Mouse (Mus musculus): ENCODE measurements around the gene Pard6a. TPM values are rescaled to one million over a fixed set of nuclear protein-coding genes. Genes with fewer than 3 reads are reported as not detected.
A peak's percentile ranks its signal among the peaks of the same experiment; 100 is the strongest.

Pard6a gene
- polyA plus RNA-seq, 1 experiment from 2014 or later, result 63.8 TPM

GRCm38 (mm10) chr8:105725726-105726125, 24.8 kb downstream of the Pard6a start:
- ATAC-seq, result no peak
- Histone ChIP-seq H3K4me3 (ENCODE audit: low read length) (no peak overlapping the region), H3K27ac (ENCODE audit: low read depth, low read length) (no peak overlapping the region), H3K36me3 (ENCODE audit: control insufficient read depth, insufficient read depth, low read length) (peaks cover 24% of the 10 kb centered on the region), H3K9ac (ENCODE audit: low read depth, low read length) (no peak overlapping the region), H3K4me2 (ENCODE audit: low read length) (no peak overlapping the region), H3K27me3 (replicated peaks; ENCODE audit: control insufficient read depth, insufficient read depth, low read length) (no peaks in the 10 kb centered on the region), H3K9me3 (ENCODE audit: control insufficient read depth, low read length) (no peaks in the 10 kb centered on the region), H3K4me1 (ENCODE audit: control insufficient read depth, insufficient read depth, low read depth, low read length) (no peaks in the 10 kb centered on the region)
- WGBS, result 82% methylated on average over 5 of the region's 5 CpGs

- 87% methylated on average over 18 of the region's 18 CpGs for WGBS
- H3K4me3 ChIP-seq (ENCODE audit: low read length), result no peak overlapping the region
- no peak for ATAC-seq
- no peaks in the 10 kb centered on the region for H3K4me1 ChIP-seq (ENCODE audit: control insufficient read depth, insufficient read depth, low read depth, low read length)
- H3K9ac ChIP-seq (ENCODE audit: low read depth, low read length), result no peak overlapping the region
- H3K4me2 ChIP-seq (ENCODE audit: low read length), result no peak overlapping the region
- H3K27ac ChIP-seq (ENCODE audit: low read depth, low read length), result no peak overlapping the region
- no peaks in the 10 kb centered on the region for H3K27me3 ChIP-seq (replicated peaks; ENCODE audit: control insufficient read depth, insufficient read depth, low read length)
- H3K36me3 ChIP-seq (ENCODE audit: control insufficient read depth, insufficient read depth, low read length), result peaks cover 23% of the 10 kb centered on the region
- H3K9me3 ChIP-seq (ENCODE audit: control insufficient read depth, low read length), result no peaks in the 10 kb centered on the region
Measured at GRCm38 (mm10) chr8:105727397-105728124, 26.6 kb downstream of the Pard6a start.

- 95% methylated on average over 5 of the region's 5 CpGs for WGBS
- Histone ChIP-seq H3K4me2 (ENCODE audit: low read length) (no peak overlapping the region), H3K27me3 (replicated peaks; ENCODE audit: control insufficient read depth, insufficient read depth, low read length) (no peaks in the 10 kb centered on the region), H3K4me3 (ENCODE audit: low read length) (no peak overlapping the region), H3K9ac (ENCODE audit: low read depth, low read length) (no peak overlapping the region), H3K27ac (ENCODE audit: low read depth, low read length) (no peak overlapping the region), H3K4me1 (ENCODE audit: control insufficient read depth, insufficient read depth, low read depth, low read length) (no peaks in the 10 kb centered on the region), H3K9me3 (ENCODE audit: control insufficient read depth, low read length) (no peaks in the 10 kb centered on the region), H3K36me3 (ENCODE audit: control insufficient read depth, insufficient read depth, low read length) (peaks cover 6% of the 10 kb centered on the region)
- no peak for ATAC-seq
Measured at GRCm38 (mm10) chr8:105732186-105732585, 31.2 kb downstream of the Pard6a start.

GRCm38 (mm10) chr8:105739216-105739615, 38.3 kb downstream of the Pard6a start:
- Histone ChIP-seq H3K4me2 (ENCODE audit: low read length) (no peak overlapping the region), H3K9me3 (ENCODE audit: control insufficient read depth, low read length) (no peaks in the 10 kb centered on the region), H3K9ac (ENCODE audit: low read depth, low read length) (no peak overlapping the region), H3K27me3 (replicated peaks; ENCODE audit: control insufficient read depth, insufficient read depth, low read length) (no peaks in the 10 kb centered on the region), H3K27ac (ENCODE audit: low read depth, low read length) (no peak overlapping the region), H3K36me3 (ENCODE audit: control insufficient read depth, insufficient read depth, low read length) (no peaks in the 10 kb centered on the region), H3K4me1 (ENCODE audit: control insufficient read depth, insufficient read depth, low read depth, low read length) (no peaks in the 10 kb centered on the region), H3K4me3 (ENCODE audit: low read length) (no peak overlapping the region)
- 91% methylated on average over 5 of the region's 5 CpGs for WGBS
- ATAC-seq, result no peak

- Histone ChIP-seq H3K27ac (ENCODE audit: low read depth, low read length) (no peak overlapping the region), H3K27me3 (replicated peaks; ENCODE audit: control insufficient read depth, insufficient read depth, low read length) (no peaks in the 10 kb centered on the region), H3K4me3 (ENCODE audit: low read length) (no peak overlapping the region), H3K9ac (ENCODE audit: low read depth, low read length) (no peak overlapping the region), H3K4me1 (ENCODE audit: control insufficient read depth, insufficient read depth, low read depth, low read length) (no peaks in the 10 kb centered on the region), H3K9me3 (ENCODE audit: control insufficient read depth, low read length) (no peaks in the 10 kb centered on the region), H3K4me2 (ENCODE audit: low read length) (no peak overlapping the region), H3K36me3 (ENCODE audit: control insufficient read depth, insufficient read depth, low read length) (no peaks in the 10 kb centered on the region; the same call in 1 of the 2 replicates)
- ATAC-seq, result no peak
- WGBS, result 89% methylated on average over 4 of the region's 4 CpGs
Measured at GRCm38 (mm10) chr8:105743301-105743700, 42.4 kb downstream of the Pard6a start.

- no peak overlapping the region for H3K4me3 ChIP-seq (ENCODE audit: low read length)
- no peaks in the 10 kb centered on the region for H3K9me3 ChIP-seq (ENCODE audit: control insufficient read depth, low read length)
- WGBS, result 8% methylated on average over 11 of the region's 11 CpGs
- peak overlapping the region; percentile 72 for H3K27ac ChIP-seq (ENCODE audit: low read depth, low read length)
- H3K36me3 ChIP-seq (ENCODE audit: control insufficient read depth, insufficient read depth, low read length), result no peaks in the 10 kb centered on the region
- no peaks in the 10 kb centered on the region for H3K27me3 ChIP-seq (replicated peaks; ENCODE audit: control insufficient read depth, insufficient read depth, low read length)
- H3K4me2 ChIP-seq (ENCODE audit: low read length), result peak overlapping the region; percentile 34
- peak; percentile 55 for ATAC-seq
- peaks cover 21% of the 10 kb centered on the region for H3K4me1 ChIP-seq (ENCODE audit: control insufficient read depth, insufficient read depth, low read depth, low read length)
- H3K9ac ChIP-seq (ENCODE audit: low read depth, low read length), result no peak overlapping the region
Measured at GRCm38 (mm10) chr8:105750606-105751005, 49.7 kb downstream of the Pard6a start.

Other genes with a start within 250 kb of the Pard6a start
- 246 and 256 TPM in 2 replicates for gene Tppp3, start 229.6 kb upstream of the Pard6a start, polyA plus RNA-seq (2015; fragmentation: Nextera tagmentation; extraction: Ambion mirVana)
- gene Zdhhc1, start 204.2 kb upstream of the Pard6a start, polyA plus RNA-seq (2015; fragmentation: Nextera tagmentation; extraction: Ambion mirVana), result 39.0 and 40.2 TPM in 2 replicates
- 6.9 and 8.8 TPM in 2 replicates for gene Hsd11b2, start 182.4 kb upstream of the Pard6a start, polyA plus RNA-seq (2015; fragmentation: Nextera tagmentation; extraction: Ambion mirVana)
- gene Atp6v0d1, start 135.1 kb upstream of the Pard6a start, polyA plus RNA-seq (2015; fragmentation: Nextera tagmentation; extraction: Ambion mirVana), result 250 and 273 TPM in 2 replicates
- gene Ripor1, start 95.9 kb upstream of the Pard6a start, polyA plus RNA-seq (2015; fragmentation: Nextera tagmentation; extraction: Ambion mirVana), result 37.2 and 41.7 TPM in 2 replicates
- gene Ctcf, start 64.6 kb upstream of the Pard6a start, polyA plus RNA-seq (2015; fragmentation: Nextera tagmentation; extraction: Ambion mirVana), result 92.7 and 93.4 TPM in 2 replicates
- 0.75 and 1.4 TPM in 2 replicates for gene Agrp, start 63.8 kb upstream of the Pard6a start, polyA plus RNA-seq (2015; fragmentation: Nextera tagmentation; extraction: Ambion mirVana)
- 22.0 and 22.1 TPM in 2 replicates for gene Carmil2, start 14.9 kb upstream of the Pard6a start, polyA plus RNA-seq (2015; fragmentation: Nextera tagmentation; extraction: Ambion mirVana)
- gene Acd, start within 50 bp of the Pard6a start, polyA plus RNA-seq (2015; fragmentation: Nextera tagmentation; extraction: Ambion mirVana), result 91.7 and 96.4 TPM in 2 replicates
- 0.15 and 0.24 TPM in 2 replicates for gene 4933405L10Rik, start 6.5 kb downstream of the Pard6a start, polyA plus RNA-seq (2015; fragmentation: Nextera tagmentation; extraction: Ambion mirVana)
- gene Enkd1, start 7.1 kb downstream of the Pard6a start, polyA plus RNA-seq (2015; fragmentation: Nextera tagmentation; extraction: Ambion mirVana), result 17.7 and 17.9 TPM in 2 replicates
- gene Gfod2, start 57.5 kb downstream of the Pard6a start, polyA plus RNA-seq (2015; fragmentation: Nextera tagmentation; extraction: Ambion mirVana), result 82.7 and 82.9 TPM in 2 replicates
- 8.9 and 9.3 TPM in 2 replicates for gene Ranbp10, start 126.2 kb downstream of the Pard6a start, polyA plus RNA-seq (2015; fragmentation: Nextera tagmentation; extraction: Ambion mirVana)
- 0.86 and 1.4 TPM in 2 replicates for gene Tsnaxip1, start 126.6 kb downstream of the Pard6a start, polyA plus RNA-seq (2015; fragmentation: Nextera tagmentation; extraction: Ambion mirVana)
- gene Cenpt, start 152.1 kb downstream of the Pard6a start, polyA plus RNA-seq (2015; fragmentation: Nextera tagmentation; extraction: Ambion mirVana), result 52.3 and 54.7 TPM in 2 replicates
- gene Thap11, start 154.0 kb downstream of the Pard6a start, polyA plus RNA-seq (2015; fragmentation: Nextera tagmentation; extraction: Ambion mirVana), result 52.5 and 55.9 TPM in 2 replicates
- 118 and 158 TPM in 2 replicates for gene Nutf2, start 159.4 kb downstream of the Pard6a start, polyA plus RNA-seq (2015; fragmentation: Nextera tagmentation; extraction: Ambion mirVana)
- gene Edc4, start 179.7 kb downstream of the Pard6a start, polyA plus RNA-seq (2015; fragmentation: Nextera tagmentation; extraction: Ambion mirVana), result 47.8 and 54.4 TPM in 2 replicates
- gene Nrn1l, start 192.4 kb downstream of the Pard6a start, polyA plus RNA-seq (2015; fragmentation: Nextera tagmentation; extraction: Ambion mirVana), result 0.95 and 1.3 TPM in 2 replicates
- gene Pskh1, start 199.3 kb downstream of the Pard6a start, polyA plus RNA-seq (2015; fragmentation: Nextera tagmentation; extraction: Ambion mirVana), result 11.0 and 13.3 TPM in 2 replicates
- gene Ctrl, start 232.7 kb downstream of the Pard6a start, polyA plus RNA-seq (2015; fragmentation: Nextera tagmentation; extraction: Ambion mirVana), result 3.3 and 4.5 TPM in 2 replicates
- 81.8 and 93.0 TPM in 2 replicates for gene Psmb10, start 237.3 kb downstream of the Pard6a start, polyA plus RNA-seq (2015; fragmentation: Nextera tagmentation; extraction: Ambion mirVana)
- 6.0 and 9.9 TPM in 2 replicates for gene Lcat, start 242.2 kb downstream of the Pard6a start, polyA plus RNA-seq (2015; fragmentation: Nextera tagmentation; extraction: Ambion mirVana)

All from hindbrain, embryonic 16.5 days (tissue).